In the genomic region with DNA sequence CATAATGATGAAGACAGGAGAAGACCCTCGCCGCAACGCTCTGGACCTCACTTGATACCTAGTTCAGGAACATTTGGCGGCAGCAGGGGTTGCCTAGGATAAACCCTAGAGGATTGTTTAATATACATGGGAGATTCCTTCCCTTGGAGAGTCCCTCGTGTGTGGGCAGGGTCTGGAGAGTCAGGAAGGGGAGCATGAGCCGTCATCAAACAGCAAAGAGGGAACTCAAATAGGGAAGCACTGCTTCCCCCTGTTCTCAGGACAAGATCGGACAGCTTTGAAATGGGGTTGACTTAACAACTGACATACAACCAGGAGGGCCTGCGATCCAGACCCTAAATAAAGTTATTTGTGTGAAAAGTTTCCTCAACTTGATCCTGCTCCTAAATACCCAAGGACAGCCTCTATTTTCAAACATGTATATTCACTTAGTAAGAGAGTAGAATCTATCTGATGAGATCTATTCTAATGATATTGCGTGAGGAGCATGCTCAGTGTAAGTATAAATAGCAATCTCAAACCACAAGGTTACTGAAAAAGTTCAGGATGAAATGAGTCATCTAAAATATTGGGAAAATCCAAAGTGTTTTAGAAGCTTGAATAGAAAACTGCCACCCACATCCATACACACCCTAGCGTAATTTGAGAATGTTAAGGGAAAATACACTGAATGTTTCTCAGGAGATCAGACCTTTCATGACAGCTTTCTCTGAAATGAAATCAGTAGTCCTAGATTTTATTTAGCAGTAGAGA, we compare ENCODE assay signal across 19 mouse cellular contexts. TPM values are rescaled to one million over a fixed set of nuclear protein-coding genes. Genes with fewer than 3 reads are reported as not detected.
A peak's percentile ranks its signal among the peaks of the same experiment; 100 is the strongest.
DNase-seq lines count a peak whose midpoint lies in the region; ATAC-seq and TF ChIP-seq lines count a peak whose summit lies in the region.
"Had no signal": no experiment of that assay in that cellular context is flagged by ENCODE, and none has a peak within 500 bp of the region (broad histone marks: within the 10 kb centered on the region; RNA-seq: fewer than 3 reads in every experiment).

No protein-coding gene starts in this region.

- no peak overlapping the region for H3K4me3 ChIP-seq in cerebellum, adult 2 months (replicated peaks; ENCODE audit: insufficient read depth, low read depth, low read length)
- H3K4me3 ChIP-seq in forebrain, embryonic 13.5 days, result no peak overlapping the region
- H3K4me3 ChIP-seq in forebrain, embryonic 14.5 days (ENCODE audit: low read depth, low read length), result no peak overlapping the region
- H3K4me3 ChIP-seq: heart, embryonic 15.5 days; hindbrain, embryonic 15.5 days; limb, embryonic 12.5 days; lung, embryonic 15.5 days; midbrain, embryonic 15.5 days; neural tube, embryonic 13.5 days had no signal

- no peaks in the 10 kb centered on the region for H3K36me3 ChIP-seq in forebrain, embryonic 13.5 days (ENCODE audit: poor library complexity, severe bottlenecking)
- H3K36me3 ChIP-seq in forebrain, embryonic 14.5 days (ENCODE audit: control insufficient read depth, insufficient read depth, low read length), result no peaks in the 10 kb centered on the region
- H3K36me3 ChIP-seq: G1E; heart, embryonic 15.5 days; hindbrain, embryonic 15.5 days; limb, embryonic 12.5 days; lung, embryonic 15.5 days; midbrain, embryonic 15.5 days; neural tube, embryonic 13.5 days had no signal

- H3K4me1 ChIP-seq in cerebellum, adult 2 months (ENCODE audit: control insufficient read depth, insufficient read depth, low read length), result no peaks in the 10 kb centered on the region
- H3K4me1 ChIP-seq in forebrain, embryonic 13.5 days, result no peaks in the 10 kb centered on the region
- no peaks in the 10 kb centered on the region for H3K4me1 ChIP-seq in forebrain, embryonic 14.5 days (ENCODE audit: control insufficient read depth, insufficient read depth, low read length)
- H3K4me1 ChIP-seq: heart, embryonic 15.5 days; hindbrain, embryonic 15.5 days; limb, embryonic 12.5 days; lung, embryonic 15.5 days; midbrain, embryonic 15.5 days; neural tube, embryonic 13.5 days had no signal

- no peaks in the 10 kb centered on the region for H3K9me3 ChIP-seq in forebrain, embryonic 13.5 days (replicated peaks)
- H3K9me3 ChIP-seq in forebrain, embryonic 14.5 days (replicated peaks; ENCODE audit: control insufficient read depth, low read length), result no peaks in the 10 kb centered on the region
- H3K9me3 ChIP-seq: G1E; heart, embryonic 15.5 days; hindbrain, embryonic 15.5 days; limb, embryonic 12.5 days; lung, embryonic 15.5 days; midbrain, embryonic 15.5 days; neural tube, embryonic 13.5 days had no signal

- peak; percentile 17 for DNase-seq in layer of hippocampus, adult 9-11 months
- DNase-seq in layer of hippocampus, adult 18-20 months (ENCODE audit: low spot score in 2 of 2), result no peak
- peak; percentile 18 to 28 for DNase-seq in B cell, adult 2 months
- peak; percentile 37 for DNase-seq in brain, adult 2 months (ENCODE audit: low read depth, low spot score)
- no peak for DNase-seq in cerebellum, adult 2 months
- DNase-seq in forebrain, embryonic 14.5 days (ENCODE audit: low spot score), result no peak
- DNase-seq: cerebellum, adult 9-10 months; kidney, adult 11 months; kidney, postnatal 4 days had no signal

- WGBS in cerebellum, adult 2 months, result 89% methylated on average over 10 of the region's 10 CpGs
- 88% methylated on average over 10 of the region's 10 CpGs for WGBS in forebrain, embryonic 13.5 days
- WGBS in forebrain, embryonic 14.5 days, result 90% methylated on average over 10 of the region's 10 CpGs

- TF ChIP-seq POLR2A in cerebellum, adult 2 months (IDR thresholded peaks at IDR 0.05; ENCODE audit: borderline replicate concordance, insufficient read depth, low read length), result no peak

- TF ChIP-seq CTCF in cerebellum, adult 2 months (IDR thresholded peaks at IDR 0.05; ENCODE audit: borderline replicate concordance, insufficient read depth, low read depth, low read length), result no peak

- H3K27ac ChIP-seq in cerebellum, adult 2 months (ENCODE audit: insufficient read depth, low read length), result no peak overlapping the region
- H3K27ac ChIP-seq in forebrain, embryonic 13.5 days, result no peak overlapping the region
- no peak overlapping the region for H3K27ac ChIP-seq in forebrain, embryonic 14.5 days (ENCODE audit: low read depth, low read length)
- H3K27ac ChIP-seq: heart, embryonic 15.5 days; hindbrain, embryonic 15.5 days; limb, embryonic 12.5 days; lung, embryonic 15.5 days; midbrain, embryonic 15.5 days; neural tube, embryonic 13.5 days had no signal

- H3K9ac ChIP-seq in forebrain, embryonic 13.5 days, result no peak overlapping the region
- H3K9ac ChIP-seq in forebrain, embryonic 14.5 days (ENCODE audit: low read length), result no peak overlapping the region
- H3K9ac ChIP-seq: heart, embryonic 15.5 days; hindbrain, embryonic 15.5 days; limb, embryonic 12.5 days; lung, embryonic 15.5 days; midbrain, embryonic 15.5 days; neural tube, embryonic 13.5 days had no signal

- ATAC-seq in megakaryocyte progenitor cell, adult 5-6 weeks (replicated peaks; ENCODE audit: poor library complexity), result peak; percentile 89
- no peak for ATAC-seq in forebrain, embryonic 13.5 days
- no peak for ATAC-seq in forebrain, embryonic 14.5 days
- ATAC-seq: activated CD4-positive, CD25-positive, alpha-beta regulatory T cell, adult 4 months; midbrain, embryonic 15.5 days had no signal

- no peaks in the 10 kb centered on the region for H3K27me3 ChIP-seq in cerebellum, adult 2 months (ENCODE audit: control insufficient read depth, insufficient read depth, low read length)
- H3K27me3 ChIP-seq in forebrain, embryonic 13.5 days, result no peaks in the 10 kb centered on the region
- H3K27me3 ChIP-seq in forebrain, embryonic 14.5 days (replicated peaks; ENCODE audit: control insufficient read depth, insufficient read depth, low read length), result no peaks in the 10 kb centered on the region
- H3K27me3 ChIP-seq: heart, embryonic 15.5 days; hindbrain, embryonic 15.5 days; limb, embryonic 12.5 days; lung, embryonic 15.5 days; midbrain, embryonic 15.5 days; neural tube, embryonic 13.5 days had no signal

- no peak overlapping the region for H3K4me2 ChIP-seq in forebrain, embryonic 13.5 days
- H3K4me2 ChIP-seq in forebrain, embryonic 14.5 days (ENCODE audit: low read length), result no peak overlapping the region
- H3K4me2 ChIP-seq: heart, embryonic 15.5 days; hindbrain, embryonic 15.5 days; limb, embryonic 12.5 days; lung, embryonic 15.5 days; midbrain, embryonic 15.5 days; neural tube, embryonic 13.5 days had no signal

RNA-seq across cellular contexts. Expression of a gene that starts 10.9 kb away (rescaled TPM):
- under 1 TPM in 1 of 2 experiments, not detected in 1; 0.10 TPM for total RNA-seq in layer of hippocampus, adult 18-20 months (2021)
- not detected in 2 replicates for total RNA-seq in megakaryocyte progenitor cell, adult 5-6 weeks (2015)
- total RNA-seq in megakaryocyte progenitor cell, adult 5-6 weeks (2017), result not detected in 2 replicates
- polyA plus RNA-seq in cerebellum, adult 2 months (2012; rRNA removed), result 0.25 and 0.30 TPM in 2 replicates
- polyA plus RNA-seq in forebrain, embryonic 13.5 days (2015; fragmentation: Nextera tagmentation; extraction: Ambion mirVana), result 0.21 and 0.22 TPM in 2 replicates
- polyA plus RNA-seq in forebrain, embryonic 14.5 days (2014; fragmentation: Nextera tagmentation; extraction: Ambion mirVana), result 0.25 and 0.28 TPM in 2 replicates
- polyA plus RNA-seq: activated CD4-positive, CD25-positive, alpha-beta regulatory T cell, adult 4 months; G1E had no signal

Comparison
In these comparisons a context has a peak if more than half of its experiments do, and no peak if none do; other contexts are left out.
1. DNase-seq: peak in layer of hippocampus, adult 9-11 months (single experiment), B cell, adult 2 months (2 of 2) and brain, adult 2 months (single experiment); none in layer of hippocampus, adult 18-20 months (0 of 2), cerebellum, adult 2 months (0 of 2) and forebrain, embryonic 14.5 days (single experiment).